Mouse (Mus musculus): ENCODE measurements around the gene Tbpl1.

Tbpl1 gene

GRCm38 (mm10) chr10:22731272-22732093, at the start of gene Tbpl1:
Tbpl1 (minus strand) TSS chr10:22731938.
- peak; percentile 90 for DNase-seq (ENCODE audit: low spot score)

DNA sequence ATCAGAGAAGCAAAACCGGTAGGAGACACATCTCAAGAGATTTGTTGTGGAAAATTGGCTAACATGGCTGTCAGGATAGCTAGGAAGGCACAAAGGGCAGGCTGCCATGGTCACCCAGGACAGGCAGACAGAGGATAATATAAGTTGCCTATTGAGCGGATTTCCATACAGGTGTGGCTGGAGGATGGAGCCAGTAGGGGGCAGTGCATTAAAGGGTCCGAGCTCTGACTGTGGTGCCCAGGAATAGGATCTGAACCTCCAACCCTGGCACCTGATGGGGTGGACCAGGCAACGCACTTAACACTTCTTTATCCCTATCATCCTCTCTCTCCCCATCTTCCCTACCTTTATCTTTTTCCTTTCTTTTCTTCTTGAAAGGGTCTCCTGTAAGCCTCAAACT, 49.7 kb upstream of the Tbpl1 start:
- no peak for DNase-seq (ENCODE audit: low spot score)

DNA sequence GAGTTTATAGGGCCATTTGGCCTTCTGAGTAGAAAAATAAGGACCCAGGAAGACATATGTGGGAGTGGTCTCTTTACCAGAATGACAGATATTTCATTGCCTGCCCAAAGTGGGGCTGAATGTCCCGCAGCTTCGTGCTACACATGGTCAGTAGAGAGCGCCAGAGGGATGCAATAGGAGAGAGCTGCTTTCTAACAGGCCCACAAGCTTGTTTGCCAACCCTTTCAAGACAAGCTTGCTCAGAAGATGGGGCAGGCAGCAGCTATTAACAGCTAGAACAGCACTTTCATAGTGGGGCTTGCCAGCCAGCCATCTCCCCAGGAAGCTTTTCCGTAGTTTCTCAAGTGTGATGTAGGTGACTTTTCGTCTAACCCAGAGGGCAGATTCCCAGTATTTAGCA, 46.2 kb upstream of the Tbpl1 start:
- DNase-seq (ENCODE audit: low spot score): no peak

DNA sequence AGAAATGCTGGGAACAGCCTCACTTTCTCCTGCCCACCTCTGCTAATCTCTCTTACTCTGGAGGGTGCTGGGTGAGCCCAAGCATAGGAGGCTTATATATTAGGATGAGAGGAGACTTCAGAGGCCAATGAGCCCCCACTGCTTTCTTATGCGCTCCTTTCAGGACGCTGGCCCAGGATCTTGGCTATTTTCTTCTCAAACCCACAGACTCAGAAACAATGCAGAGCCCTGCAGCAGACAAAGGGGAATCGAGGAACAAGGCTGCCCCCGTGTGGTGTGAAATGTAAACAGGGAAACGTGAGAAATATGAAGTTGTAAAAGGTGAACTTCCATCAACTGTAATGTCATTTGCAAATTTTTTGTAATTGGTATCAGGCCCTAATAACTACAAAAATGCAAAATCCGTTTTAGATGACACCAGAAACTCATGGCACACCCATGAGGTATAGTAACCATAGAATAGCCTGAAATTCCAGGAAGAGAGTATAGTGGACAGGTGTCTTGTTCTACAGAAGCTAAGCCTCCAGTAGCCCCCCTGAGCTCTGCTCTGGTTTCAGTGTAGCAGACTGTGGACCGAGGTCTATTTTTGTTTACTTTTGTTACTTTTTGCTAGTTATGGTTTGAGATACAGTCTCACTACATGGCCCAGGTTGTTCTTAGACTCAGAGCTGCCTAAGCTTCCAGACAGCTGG, 44.4 kb upstream of the Tbpl1 start:
- DNase-seq (ENCODE audit: low spot score): peak; percentile 59

- no peak for DNase-seq (ENCODE audit: low spot score)
These were observed 43.7 kb upstream of the Tbpl1 start for GRCm38 (mm10) chr10:22775456-22775855.

GRCm38 (mm10) chr10:22774626-22775025, 42.9 kb upstream of the Tbpl1 start:
- no peak for DNase-seq (ENCODE audit: low spot score)

- no peak for DNase-seq (ENCODE audit: low spot score)
These were observed 22.5 kb upstream of the Tbpl1 start for GRCm38 (mm10) chr10:22754240-22754639.

- DNase-seq (ENCODE audit: low spot score): no peak
These were observed 19.5 kb upstream of the Tbpl1 start for GRCm38 (mm10) chr10:22751175-22751682.

DNA sequence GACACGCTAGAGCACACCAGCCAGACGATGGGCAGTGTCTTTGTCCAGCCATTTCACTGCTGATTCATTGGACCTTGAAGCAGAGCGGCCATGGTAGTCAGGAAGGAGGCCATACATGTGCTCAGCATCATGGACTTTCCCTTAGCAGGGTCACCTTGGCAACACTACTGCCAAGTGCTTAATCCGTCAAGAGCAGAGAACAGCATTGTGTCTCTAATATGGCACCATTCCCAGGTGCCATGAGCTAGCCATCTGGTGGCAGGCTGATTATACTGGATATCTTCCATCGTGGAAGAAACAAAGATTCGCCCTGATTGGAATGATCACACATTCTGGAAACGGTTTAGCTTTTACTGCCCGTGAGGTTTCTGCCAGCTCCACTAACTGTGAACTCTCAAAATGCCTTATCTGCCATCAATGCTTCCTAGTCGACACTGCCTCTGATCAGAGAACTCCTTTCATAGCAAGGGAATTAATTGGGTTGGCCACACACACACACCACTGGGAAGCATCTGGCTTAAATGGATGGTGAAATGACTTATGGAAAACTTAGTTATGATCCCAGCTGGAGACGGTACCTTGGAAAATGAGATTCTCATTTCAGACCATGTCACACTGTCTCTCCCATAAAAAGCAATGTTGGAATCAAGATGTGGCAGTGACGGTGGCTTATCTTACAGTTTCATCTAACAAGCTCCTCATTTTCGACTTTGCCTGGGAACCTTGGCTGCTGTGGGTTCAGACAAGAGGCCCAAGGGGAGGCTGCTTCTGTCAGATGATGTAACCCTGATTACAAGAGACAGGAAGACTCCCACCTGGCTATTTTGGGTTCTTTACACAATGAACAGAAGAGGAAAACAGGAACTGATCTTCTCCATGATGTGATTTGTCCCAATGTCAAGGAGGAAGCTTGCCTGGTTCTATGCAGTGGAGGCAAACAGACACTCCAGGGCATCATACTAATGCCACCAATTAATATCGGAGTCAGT, 14.9 kb upstream of the Tbpl1 start:
- no peak for DNase-seq (ENCODE audit: low spot score)

GRCm38 (mm10) chr10:22745922-22746321, 14.2 kb upstream of the Tbpl1 start:
- DNase-seq (ENCODE audit: low spot score): no peak

DNA sequence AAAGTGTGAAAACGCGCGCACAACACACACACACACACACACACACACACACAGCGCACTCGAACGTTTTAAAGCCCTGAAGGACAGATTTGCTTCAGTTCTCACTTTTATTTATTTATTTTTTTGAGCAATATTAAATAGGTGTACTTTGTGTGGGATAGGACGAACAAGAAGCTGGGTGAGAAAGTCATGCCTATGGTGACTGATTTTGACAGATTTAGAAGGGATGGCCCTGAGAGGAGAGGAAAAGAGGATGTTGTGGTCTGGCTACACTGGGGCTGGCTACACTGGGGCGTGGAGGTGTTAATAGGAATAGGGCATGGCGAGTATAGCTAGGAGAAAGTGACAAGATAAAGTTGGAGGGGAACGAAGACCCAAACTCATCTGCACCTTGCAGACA, 443 bp upstream of the Tbpl1 start:
- no peak for DNase-seq (ENCODE audit: low spot score)

DNA sequence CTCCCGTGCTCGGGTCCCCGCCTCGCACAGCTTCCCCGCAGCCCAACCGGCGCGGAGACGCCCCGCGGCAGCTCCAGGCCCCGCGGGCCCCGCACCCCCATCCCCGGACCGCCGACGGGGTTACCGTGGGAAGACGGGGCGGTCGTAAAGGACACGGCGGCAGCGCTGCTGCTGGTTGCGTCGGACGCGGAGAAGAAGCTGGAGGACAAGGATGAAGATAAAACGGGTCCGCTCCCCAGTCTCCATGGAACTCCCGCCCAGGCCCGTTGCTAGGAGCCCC, 806 bp downstream of the Tbpl1 start:
- no peak for DNase-seq (ENCODE audit: low spot score)

DNA sequence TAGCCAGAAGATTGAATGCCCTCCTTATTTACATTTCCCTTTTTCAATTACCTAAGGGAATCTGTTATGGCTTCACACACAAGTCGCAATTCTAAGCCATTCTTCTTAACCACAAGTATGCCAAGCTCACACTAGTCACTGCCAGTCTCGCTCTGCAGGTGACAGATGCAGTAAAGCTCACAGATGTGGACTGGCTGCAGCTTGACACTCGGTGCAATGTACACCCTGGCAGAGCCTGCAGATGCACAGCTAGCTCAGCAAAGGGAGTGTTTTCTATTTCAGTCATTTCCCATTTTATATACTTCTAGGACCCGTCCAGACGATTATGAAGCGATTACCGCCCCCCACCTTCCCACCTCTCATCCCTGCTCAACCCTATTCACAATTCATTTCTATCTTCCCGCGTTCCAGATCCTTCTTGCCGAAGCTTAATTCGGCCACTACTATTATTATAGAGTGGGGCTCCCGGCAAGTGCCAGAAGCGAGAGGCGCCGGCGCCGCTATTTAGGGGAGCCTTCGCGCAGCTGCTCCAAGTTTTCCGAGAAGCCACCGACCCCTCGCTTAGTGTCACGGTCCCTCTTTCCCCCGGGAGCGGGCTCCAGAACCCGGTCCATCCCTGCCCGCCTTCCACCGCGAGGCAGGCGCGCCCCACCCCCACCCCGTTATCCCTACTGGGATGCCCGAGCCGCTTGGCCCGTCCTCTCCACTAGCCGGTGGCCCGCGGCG, 1.3 kb downstream of the Tbpl1 start:
- no peak for DNase-seq (ENCODE audit: low spot score)

DNA sequence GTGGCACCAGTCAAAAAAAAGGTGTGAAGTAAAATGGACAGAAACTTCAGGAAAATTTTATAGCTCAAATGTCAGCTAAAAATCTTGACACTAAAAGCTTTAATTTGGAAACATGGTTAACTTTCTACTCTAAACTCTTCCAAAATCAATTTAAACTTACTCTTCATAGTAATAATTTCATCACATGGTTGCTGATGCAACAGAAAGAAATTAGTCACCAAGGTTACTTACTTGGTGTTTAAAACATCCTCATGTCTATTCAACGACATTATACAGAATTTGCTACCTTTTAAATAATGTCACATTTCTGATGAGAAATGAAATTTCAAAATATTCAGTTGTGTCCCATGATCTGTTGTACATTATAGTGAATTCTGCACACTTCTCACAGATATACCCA, 3.5 kb downstream of the Tbpl1 start:
- DNase-seq (ENCODE audit: low spot score): no peak

DNA sequence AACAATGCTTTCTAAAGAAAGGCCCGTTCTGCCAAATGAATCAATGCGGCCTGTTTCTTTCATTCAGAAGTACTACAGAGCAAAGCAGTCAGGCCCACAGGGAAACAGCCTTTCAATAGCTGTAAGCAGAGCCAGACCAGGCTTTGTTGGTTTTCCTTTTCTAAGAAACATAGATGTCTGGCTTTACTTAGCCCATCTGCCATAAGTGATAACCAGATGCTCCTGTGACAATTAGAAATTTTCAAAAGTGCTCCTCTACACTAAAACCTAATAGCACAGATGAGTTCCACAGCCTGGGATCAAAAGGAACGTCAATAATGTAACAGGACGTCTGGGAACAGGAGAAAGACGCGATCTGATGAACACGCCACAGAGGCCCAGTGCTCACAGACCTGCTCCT, 5.4 kb downstream of the Tbpl1 start:
- no peak for DNase-seq (ENCODE audit: low spot score)

- DNase-seq (ENCODE audit: low spot score): no peak
These were observed 6.6 kb downstream of the Tbpl1 start for GRCm38 (mm10) chr10:22725166-22725565.

DNA sequence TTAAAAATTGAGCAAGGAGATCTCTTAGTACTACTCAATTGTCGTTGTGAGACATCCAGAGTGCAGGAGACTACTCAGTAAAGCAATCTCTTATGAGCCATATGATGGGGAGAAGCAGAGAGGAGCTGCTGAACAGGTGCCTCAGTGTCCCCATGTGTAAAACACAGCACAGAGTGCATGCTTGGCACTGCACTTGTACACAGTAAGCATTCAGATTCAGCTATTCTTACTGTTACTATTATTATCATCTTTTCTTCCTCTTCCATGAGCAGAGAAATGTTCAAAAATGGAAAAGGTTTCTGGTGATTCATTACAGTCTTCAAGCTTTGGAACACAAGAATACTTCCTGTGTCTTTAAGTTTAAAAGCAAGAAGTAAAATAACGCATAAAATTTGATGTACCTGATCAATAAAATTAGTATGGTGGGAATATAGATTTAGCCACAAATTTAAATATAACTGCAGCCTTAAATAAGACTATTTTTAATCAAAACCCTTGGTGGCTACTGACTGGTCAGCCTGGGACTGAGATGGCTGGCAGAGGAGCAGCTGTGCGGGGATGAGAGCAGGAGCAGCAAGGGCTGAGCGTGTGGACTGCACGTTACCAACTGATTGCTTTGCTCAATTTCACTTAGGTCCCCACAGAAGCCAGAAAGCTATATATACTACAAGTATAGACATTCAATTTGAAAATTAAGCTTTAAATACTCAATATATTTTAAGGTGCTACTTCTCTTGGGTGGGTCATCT, 10.8 kb downstream of the Tbpl1 start:
- DNase-seq (ENCODE audit: low spot score): no peak

- no peak for DNase-seq (ENCODE audit: low spot score)
These were observed 13.3 kb downstream of the Tbpl1 start for GRCm38 (mm10) chr10:22718475-22718874.

- peak; percentile 58 for DNase-seq (ENCODE audit: low spot score)
These were observed 17.2 kb downstream of the Tbpl1 start for GRCm38 (mm10) chr10:22714520-22714919.

GRCm38 (mm10) chr10:22712955-22713354, 18.8 kb downstream of the Tbpl1 start:
- no peak for DNase-seq (ENCODE audit: low spot score)

GRCm38 (mm10) chr10:22710173-22710777, 21.5 kb downstream of the Tbpl1 start:
- no peak for DNase-seq (ENCODE audit: low spot score)
